Mouse (Mus musculus) cerebellum, adult 2 months (tissue): ENCODE data around the gene Klhl2.

Experiments
- CTCF ChIP-seq: fragments of 200-500 bp; IDR thresholded peaks from 2 replicates; pipeline ENCODE4 v1.5.1; 2011; ENCODE audit warnings: low read depth, mild to moderate bottlenecking, control low read depth, low read length, moderate library complexity, borderline replicate concordance; ENCODE audit not compliant: insufficient read depth
- POLR2A ChIP-seq: fragments of 200-500 bp; IDR thresholded peaks from 2 replicates; pipeline ENCODE4 v1.6.1; 2011; ENCODE audit warnings: low read length, control low read depth, borderline replicate concordance; ENCODE audit not compliant: insufficient read depth

DNA sequence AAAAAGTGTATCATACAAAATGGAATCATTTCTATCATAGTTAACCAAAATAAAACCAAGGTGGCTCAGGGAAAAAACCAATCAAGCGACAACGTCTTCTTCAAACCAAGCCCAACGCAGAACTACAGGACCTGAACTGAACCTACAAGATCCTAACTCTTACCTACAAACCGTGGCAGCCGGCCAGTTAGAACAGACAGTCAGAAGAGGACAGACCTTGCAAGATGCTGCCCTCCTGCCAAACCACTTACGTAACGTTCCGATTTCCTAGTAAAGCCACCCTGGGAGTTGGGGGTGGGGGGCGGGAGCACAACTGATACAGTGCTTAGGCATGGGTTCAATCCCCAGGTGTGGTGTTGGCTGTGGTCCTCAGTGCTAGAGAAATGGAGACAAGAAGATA is 82.8 kb downstream of the Klhl2 start:
- TF ChIP-seq CTCF (no peak), POLR2A (no peak)
